Mouse (Mus musculus) heart, embryonic 14.5 days (tissue): ENCODE results near the gene Tbc1d10a. TPM values are rescaled to one million over a fixed set of nuclear protein-coding genes. Genes with fewer than 3 reads are reported as not detected.

Experiments
- ATAC-seq: fragments of 200-750 bp; cut with Nextera tagmentation; 2 replicates; pipeline ENCODE4 v1.8.0; 2017; ENCODE audit warnings: low read depth, moderate TSS enrichment; ENCODE audit not compliant: insufficient number of reproducible peaks, insufficient read depth, low FRiP score
- H3K27ac ChIP-seq, 2 experiments: fragments of 200-500 bp in 1 of 2; fragments of 300-500 bp in 1 of 2; sonication (generic) in 1 of 2; replicated peaks in 1 of 2; 2 replicates each; pipeline ENCODE4 v1.5.1; 2012 to 2014; ENCODE audit warnings: low read depth in 2 of 2, low read length in 2 of 2, control low read depth in 1 of 2, mild to moderate bottlenecking in 1 of 2, mixed read lengths in 1 of 2; ENCODE audit not compliant: control insufficient read depth in 1 of 2, insufficient read depth in 1 of 2
- H3K27me3 ChIP-seq: fragments of 300-500 bp; sonication (generic); 2 replicates; pipeline ENCODE4 v1.6.1; 2014; ENCODE audit warnings: mild to moderate bottlenecking, low read length, control low read depth; ENCODE audit not compliant: control insufficient read depth, insufficient read depth
- H3K36me3 ChIP-seq: fragments of 300-500 bp; sonication (generic); 2 replicates; pipeline ENCODE4 v1.6.1; 2014; ENCODE audit warnings: mild to moderate bottlenecking, control low read depth, low read length, mixed read lengths; ENCODE audit not compliant: control insufficient read depth, insufficient read depth
- H3K4me1 ChIP-seq, 2 experiments: fragments of 200-500 bp in 1 of 2; fragments of 300-500 bp in 1 of 2; sonication (generic) in 1 of 2; 2 replicates each; pipeline ENCODE4 v1.6.1; 2012 to 2014; ENCODE audit warnings: low read length in 2 of 2, control low read depth in 1 of 2, mixed read lengths in 1 of 2; ENCODE audit not compliant: control insufficient read depth in 2 of 2, insufficient read depth in 2 of 2
- H3K4me2 ChIP-seq: fragments of 300-500 bp; sonication (generic); 2 replicates; pipeline ENCODE4 v1.6.1; 2014; ENCODE audit warnings: mild to moderate bottlenecking, low read length
- H3K4me3 ChIP-seq, 2 experiments: fragments of 200-500 bp in 1 of 2; fragments of 300-500 bp in 1 of 2; sonication (generic) in 1 of 2; 2 replicates each; pipeline ENCODE4 v1.5.1; 2012 to 2014; ENCODE audit warnings: low read length in 2 of 2, mild to moderate bottlenecking in 2 of 2, control low read depth in 1 of 2, low read depth in 1 of 2, moderate library complexity in 1 of 2; ENCODE audit not compliant: control insufficient read depth in 1 of 2, insufficient read depth in 1 of 2
- H3K9ac ChIP-seq: fragments of 300-500 bp; sonication (generic); 2 replicates; pipeline ENCODE4 v1.6.1; 2014; ENCODE audit warnings: mild to moderate bottlenecking, low read length
- H3K9me3 ChIP-seq: fragments of 300-500 bp; sonication (generic); 2 replicates; pipeline ENCODE4 v1.6.1; 2016; ENCODE audit warnings: low read length, control low read depth; ENCODE audit not compliant: control insufficient read depth
- WGBS: fragments of 180-500 bp; shearing (Covaris S2); extraction: QIAGEN DNeasy Blood & Tissue Kit; methylation state at CpG from one replicate; pipeline ENCODE4 v1.1.7; 2014; 5-methylcytosine and 5-hydroxymethylcytosine counted together
- polyA plus RNA-seq: library from polyadenylated mRNA; unstranded; fragments of >200 nt; fragmentation: Nextera tagmentation; extraction: Ambion mirVana; gene quantifications from 2 replicates; pipeline ENCODE4 v1.2.1, GENCODE M21; 2014

Tbc1d10a gene
- polyA plus RNA-seq, 1 experiment from 2014 or later, result 10.0 TPM

DNA sequence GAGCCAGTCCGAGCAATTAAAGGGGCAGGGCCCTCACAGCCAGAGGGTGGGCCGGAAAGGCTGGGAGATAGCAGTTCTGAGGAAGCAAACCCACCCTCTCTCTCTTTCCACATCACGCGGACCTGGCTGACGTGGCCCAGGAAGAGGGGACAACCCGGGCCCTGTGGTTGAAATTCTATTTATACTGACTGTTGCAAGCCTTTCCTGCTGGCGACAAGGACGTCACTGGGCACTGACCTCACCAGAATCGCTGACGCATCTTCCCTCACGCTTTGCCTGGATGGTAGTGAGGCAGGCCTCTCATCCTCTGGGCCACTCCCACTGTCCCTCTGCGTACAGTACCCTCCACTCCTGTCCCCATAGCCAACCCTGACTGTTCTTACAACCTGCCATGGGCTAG is 46.1 kb downstream of the Tbc1d10a start:
- WGBS, result 44% methylated on average over 11 of the region's 12 CpGs
- H3K9me3 ChIP-seq, result no peaks in the 10 kb centered on the region
- H3K4me3 ChIP-seq, result no peak overlapping the region
- peaks cover 2 to 5% of the 10 kb centered on the region in 2 experiments; a peak in 2 of 4 replicates for H3K4me1 ChIP-seq
- 0 out of 4 replicates have a peak overlapping the region, but pooled peaks of 1 of the 2 experiments have one; percentile 23 for H3K27ac ChIP-seq
- no peak overlapping the region for H3K4me2 ChIP-seq
- H3K9ac ChIP-seq, result no peak overlapping the region
- ATAC-seq, result peak; percentile 43; the same call in 1 of the 2 replicates
- no peaks in the 10 kb centered on the region for H3K36me3 ChIP-seq
- no peaks in the 10 kb centered on the region for H3K27me3 ChIP-seq

DNA sequence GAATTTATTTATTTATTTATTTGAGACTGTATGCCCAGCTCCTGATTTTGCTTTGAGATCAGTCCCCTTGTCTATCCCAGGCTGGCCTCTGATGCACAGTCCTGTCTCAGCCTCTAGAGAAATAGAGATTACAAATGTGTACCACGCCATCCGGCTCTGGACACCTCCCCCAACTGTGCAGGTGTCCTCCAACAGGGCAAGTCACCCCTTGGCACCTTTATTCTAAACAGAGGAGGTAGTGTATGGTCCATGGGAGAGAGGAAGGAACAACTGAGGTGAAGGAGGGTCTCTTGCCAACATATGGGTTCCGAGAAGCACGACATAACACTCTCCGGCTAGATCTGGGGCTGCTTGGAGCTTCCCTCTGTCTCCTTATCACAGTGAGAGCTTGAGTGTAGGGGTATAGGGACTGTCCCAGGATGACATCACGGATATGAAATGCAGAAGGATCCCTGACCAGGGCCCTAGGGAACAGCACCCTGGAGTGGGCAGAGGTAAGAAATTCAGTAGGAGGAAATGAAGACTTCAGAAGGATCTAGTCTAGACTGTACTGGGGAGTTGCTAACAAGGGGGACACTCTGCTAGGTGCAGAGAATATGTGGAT is 48.6 kb downstream of the Tbc1d10a start:
- Histone ChIP-seq H3K4me1 (peaks cover 2 to 5% of the 10 kb centered on the region in 2 experiments; a peak in 2 of 4 replicates), H3K4me3 (no peak overlapping the region), H3K27ac (no peak overlapping the region), H3K9ac (no peak overlapping the region), H3K9me3 (no peaks in the 10 kb centered on the region), H3K36me3 (no peaks in the 10 kb centered on the region), H3K4me2 (no peak overlapping the region), H3K27me3 (no peaks in the 10 kb centered on the region)
- 81% methylated on average over 6 of the region's 6 CpGs for WGBS
- ATAC-seq, result no peak

DNA sequence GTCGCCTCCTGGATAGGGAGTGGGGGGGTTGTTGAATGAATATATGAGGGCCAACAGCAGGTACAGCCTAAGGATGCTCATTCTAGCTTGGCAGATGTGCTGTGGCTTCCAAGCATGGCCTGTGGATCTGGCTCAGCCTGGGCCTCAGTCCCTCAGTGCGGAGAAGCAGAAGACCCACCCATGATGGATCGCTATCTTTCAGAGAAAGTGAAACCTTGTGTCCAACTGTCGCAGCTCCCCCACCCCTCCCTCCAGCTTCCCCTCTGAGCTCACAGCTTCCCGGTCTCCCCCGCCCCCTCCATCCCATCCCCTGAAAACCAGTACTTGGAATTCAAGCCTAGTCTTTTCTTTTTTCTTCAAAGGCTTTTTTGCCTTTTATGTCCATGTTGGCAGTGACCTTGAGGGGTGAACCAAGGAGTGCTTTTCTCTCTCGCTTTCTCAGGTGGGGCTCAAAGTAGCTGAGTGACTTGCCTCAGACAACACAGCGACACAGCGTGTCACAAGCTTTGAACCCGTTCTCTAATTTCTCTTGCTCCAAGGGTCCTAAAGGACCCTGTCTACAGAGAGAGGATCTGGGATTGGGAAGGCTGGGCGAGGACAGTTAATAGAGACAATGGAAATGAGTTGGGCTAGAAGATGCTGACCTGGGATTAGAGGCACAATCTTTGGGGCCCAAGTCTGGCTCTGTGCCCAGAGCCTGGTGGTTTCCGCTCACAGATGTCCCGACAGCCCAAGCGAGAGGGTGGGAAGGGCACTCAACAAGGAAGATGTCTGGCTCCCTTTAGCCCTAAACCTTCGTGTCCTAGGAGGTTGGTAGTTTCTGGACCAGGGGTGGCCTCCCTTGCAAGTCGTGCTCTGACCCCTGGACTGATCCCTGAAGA is 49.3 kb downstream of the Tbc1d10a start, which contains the start of gene Osm:
Osm (plus strand) TSS at position 756 of the 881 bp plus-strand sequence.
- Histone ChIP-seq H3K9ac (no peak within 1 kb of the TSS), H3K36me3 (no peaks in the 10 kb centered on the region), H3K9me3 (no peaks in the 10 kb centered on the region), H3K27me3 (no peaks in the 10 kb centered on the region), H3K27ac (no peak within 1 kb of the TSS), H3K4me2 (no peak within 1 kb of the TSS), H3K4me3 (no peak within 1 kb of the TSS), H3K4me1 (peaks cover 2 to 5% of the 10 kb centered on the region in 2 experiments; a peak in 2 of 4 replicates)
- no peak for ATAC-seq
- WGBS, result 57% methylated on average over 16 of the region's 16 CpGs

DNA sequence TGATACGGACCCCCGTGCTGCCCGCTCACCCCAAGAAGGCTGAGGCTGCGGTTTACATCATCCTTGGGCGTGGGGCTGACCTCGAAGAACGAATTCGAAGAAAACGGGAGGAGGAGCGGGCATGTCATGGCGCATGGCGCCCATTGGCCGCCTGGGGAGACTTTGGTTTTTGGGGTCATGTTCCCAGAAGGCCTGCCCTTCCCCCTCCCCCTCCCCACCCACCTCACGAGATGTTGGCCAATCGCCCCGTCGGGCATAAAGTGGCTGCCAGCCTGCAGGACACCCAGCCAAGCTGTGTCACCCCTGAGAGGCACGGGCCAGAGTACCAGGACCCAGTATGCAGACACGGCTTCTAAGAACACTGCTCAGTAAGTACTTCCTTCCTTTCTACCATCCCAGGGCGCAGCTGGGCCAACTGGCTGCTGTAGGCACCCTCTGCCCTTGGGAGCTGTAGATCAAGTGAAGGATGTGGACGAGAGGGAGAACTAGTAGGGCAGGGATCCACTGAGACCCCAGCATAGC is 50.0 kb downstream of the Tbc1d10a start:
- Histone ChIP-seq H3K9ac (no peak overlapping the region), H3K4me1 (peaks cover 2 to 5% of the 10 kb centered on the region in 2 experiments; a peak in 2 of 4 replicates), H3K27ac (no peak overlapping the region), H3K9me3 (no peaks in the 10 kb centered on the region), H3K36me3 (no peaks in the 10 kb centered on the region), H3K27me3 (no peaks in the 10 kb centered on the region), H3K4me3 (no peak overlapping the region), H3K4me2 (no peak overlapping the region)
- 89% methylated on average over 21 of the region's 21 CpGs for WGBS
- no peak for ATAC-seq

DNA sequence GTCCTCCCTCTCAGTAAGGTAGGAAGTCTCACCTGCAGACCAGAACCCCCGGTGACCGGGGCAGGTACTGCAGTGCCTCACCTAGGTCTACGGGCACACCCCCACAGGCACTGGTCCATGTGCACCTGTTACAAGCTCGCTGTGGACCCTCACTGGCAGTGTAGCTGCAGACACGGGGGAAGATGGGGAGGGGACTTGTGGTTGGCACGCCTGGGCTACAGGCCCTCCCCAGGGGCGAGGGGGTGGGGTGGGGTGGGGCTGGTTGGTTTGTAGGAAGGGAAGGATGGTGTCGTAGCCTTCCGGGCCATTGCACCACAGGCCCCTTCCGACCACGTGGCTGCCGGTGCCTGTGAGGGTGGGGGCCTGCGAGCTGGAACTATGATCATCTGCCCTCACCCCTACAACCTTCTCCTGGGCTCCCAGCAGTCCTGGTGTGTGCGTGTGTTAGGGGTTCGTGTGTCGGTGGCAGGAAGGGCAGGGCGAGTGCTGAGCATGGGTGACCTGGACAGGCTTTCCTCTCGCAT is 50.9 kb downstream of the Tbc1d10a start:
- 77% methylated on average over 18 of the region's 18 CpGs for whole genome bisulfite sequencing
- peaks cover under 1 to 5% of the 10 kb centered on the region in 2 experiments; a peak in 2 of 4 replicates for H3K4me1 ChIP-seq
- H3K27me3 ChIP-seq, result no peaks in the 10 kb centered on the region
- H3K36me3 ChIP-seq, result no peaks in the 10 kb centered on the region
- no peak for ATAC-seq
- H3K4me2 ChIP-seq, result no peak overlapping the region
- no peaks in the 10 kb centered on the region for H3K9me3 ChIP-seq
- H3K27ac ChIP-seq, result no peak overlapping the region
- no peak overlapping the region for H3K4me3 ChIP-seq
- no peak overlapping the region for H3K9ac ChIP-seq

DNA sequence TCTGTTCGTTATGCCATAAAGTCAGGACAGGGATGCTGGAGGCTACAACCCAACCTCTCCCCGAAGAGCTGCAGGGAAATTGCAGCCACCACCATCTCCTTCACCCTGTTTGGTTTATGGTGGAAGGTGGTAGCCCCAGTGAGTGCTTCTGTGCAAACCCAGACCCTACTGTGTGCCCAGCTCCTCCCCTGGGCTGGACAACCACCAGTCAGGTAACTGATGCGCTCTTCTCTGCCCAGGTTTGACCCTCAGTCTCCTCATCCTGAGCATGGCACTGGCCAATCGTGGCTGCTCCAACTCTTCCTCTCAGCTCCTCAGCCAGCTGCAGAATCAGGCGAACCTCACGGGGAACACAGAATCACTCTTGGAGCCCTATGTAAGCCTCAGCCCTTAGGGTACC is 51.6 kb downstream of the Tbc1d10a start:
- Histone ChIP-seq H3K27me3 (no peaks in the 10 kb centered on the region), H3K4me3 (no peak overlapping the region), H3K4me2 (no peak overlapping the region), H3K9ac (no peak overlapping the region), H3K4me1 (peaks cover 0 to 5% of the 10 kb centered on the region in 2 experiments; a peak in 1 of 4 replicates), H3K27ac (no peak overlapping the region), H3K9me3 (no peaks in the 10 kb centered on the region), H3K36me3 (no peaks in the 10 kb centered on the region)
- 87% methylated on average over 6 of the region's 6 CpGs for WGBS
- no peak for ATAC-seq

DNA sequence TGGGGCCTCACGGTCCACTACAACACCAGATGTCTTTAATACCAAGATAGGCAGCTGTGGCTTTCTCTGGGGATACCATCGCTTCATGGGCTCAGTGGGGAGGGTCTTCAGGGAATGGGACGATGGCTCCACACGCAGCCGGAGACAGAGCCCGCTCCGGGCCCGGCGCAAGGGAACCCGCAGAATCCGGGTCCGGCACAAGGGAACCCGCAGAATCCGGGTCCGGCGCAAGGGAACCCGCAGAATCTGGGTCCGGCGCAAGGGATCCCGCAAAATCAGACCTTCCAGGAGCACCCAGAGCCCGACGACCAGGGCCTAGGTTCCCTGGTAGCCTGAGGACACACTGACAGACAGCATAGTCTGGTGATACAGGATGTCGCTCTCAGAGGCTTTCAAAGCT is 53.1 kb downstream of the Tbc1d10a start:
- no peak overlapping the region for H3K4me2 ChIP-seq
- H3K9ac ChIP-seq, result no peak overlapping the region
- ATAC-seq, result no peak
- no peaks in the 10 kb centered on the region for H3K9me3 ChIP-seq
- 84% methylated on average over 23 of the region's 23 CpGs for WGBS
- H3K27ac ChIP-seq, result no peak overlapping the region
- no peaks in the 10 kb centered on the region for H3K27me3 ChIP-seq
- H3K4me1 ChIP-seq, result peaks cover 0 to 5% of the 10 kb centered on the region in 2 experiments; a peak in 1 of 4 replicates
- no peaks in the 10 kb centered on the region for H3K36me3 ChIP-seq
- H3K4me3 ChIP-seq, result no peak overlapping the region
